Mouse (Mus musculus) E14TG2a.4 (cell line): ENCODE results near the gene Clint1.

ENCODE experiments used
- CTCF ChIP-seq: conservative IDR thresholded peaks from 2 replicates; pipeline ENCODE4 v1.5.1; 2014; ENCODE audit warnings: low read length
- NANOG ChIP-seq: IDR thresholded peaks from 2 replicates; pipeline ENCODE4 v1.6.1; 2014; ENCODE audit warnings: borderline replicate concordance, low read length, mixed read lengths
- POU5F1 ChIP-seq: IDR thresholded peaks from 2 replicates; pipeline ENCODE4 v1.6.1; 2014; ENCODE audit warnings: low read length, borderline replicate concordance

DNA sequence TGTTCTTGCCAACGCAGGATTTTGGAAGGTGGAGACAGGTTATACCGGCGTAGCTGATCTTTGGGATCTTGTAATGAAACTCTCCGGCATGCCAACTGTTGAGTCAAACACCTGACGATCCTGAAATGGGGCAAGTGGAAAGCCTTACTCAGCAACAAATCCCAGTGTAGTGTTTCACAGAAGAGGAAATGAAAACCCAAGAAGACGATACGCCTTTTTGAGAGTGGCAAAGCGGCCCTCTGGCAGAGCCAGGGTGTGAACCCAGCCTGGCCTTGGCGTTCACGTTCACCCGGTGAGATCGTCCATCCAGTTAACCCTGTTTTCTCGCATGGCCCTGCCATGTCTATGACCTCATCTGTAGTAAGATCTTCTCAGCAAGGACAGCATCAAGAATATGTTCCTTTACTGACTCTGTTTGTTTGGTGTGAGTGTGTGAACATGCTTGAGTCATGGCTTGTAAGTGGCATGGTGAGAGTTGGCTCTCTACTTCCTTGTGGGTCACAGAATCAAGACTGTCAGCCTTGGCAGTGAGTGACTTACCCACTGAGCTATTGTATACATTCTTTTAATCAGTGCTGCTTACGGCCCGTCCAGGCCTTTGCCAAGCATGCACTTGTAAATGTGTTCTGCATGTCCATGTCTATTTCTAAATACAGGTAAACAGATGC lies 20.2 kb upstream of the Clint1 start:
- TF ChIP-seq CTCF: no peak
- TF ChIP-seq POU5F1: no peak
- TF ChIP-seq NANOG: no peak
